Mouse (Mus musculus) heart, embryonic 16.5 days (tissue): ENCODE data around the gene Krt2. TPM values are rescaled to one million over a fixed set of nuclear protein-coding genes. Genes with fewer than 3 reads are reported as not detected.

Experiments
- ATAC-seq: fragments of 200-750 bp; cut with Nextera tagmentation; replicated peaks from 2 replicates; pipeline ENCODE4 v1.8.0; 2017; ENCODE audit warnings: moderate number of reproducible peaks; ENCODE audit not compliant: insufficient read depth, low FRiP score; ENCODE audit errors: extremely low read depth
- H3K27ac ChIP-seq: fragments of 300-500 bp; sonication (generic); 2 replicates; pipeline ENCODE4 v1.5.1; 2014; ENCODE audit warnings: mild to moderate bottlenecking, low read length, control low read depth, moderate library complexity
- H3K27me3 ChIP-seq: fragments of 300-500 bp; sonication (generic); 2 replicates; pipeline ENCODE4 v1.6.1; 2014; ENCODE audit warnings: low read length, mixed read lengths; ENCODE audit not compliant: control insufficient read depth, insufficient read depth
- H3K36me3 ChIP-seq: fragments of 300-500 bp; sonication (generic); 2 replicates; pipeline ENCODE4 v1.6.1; 2014; ENCODE audit not compliant: control insufficient read depth, insufficient read depth
- H3K4me1 ChIP-seq: fragments of 300-500 bp; sonication (generic); 2 replicates; pipeline ENCODE4 v1.6.1; 2014; ENCODE audit warnings: low read length, mixed read lengths; ENCODE audit not compliant: control insufficient read depth, insufficient read depth
- H3K4me2 ChIP-seq: fragments of 300-500 bp; sonication (generic); 2 replicates; pipeline ENCODE4 v1.6.1; 2014; ENCODE audit warnings: low read depth, mild to moderate bottlenecking, control low read depth, low read length
- H3K4me3 ChIP-seq: fragments of 300-500 bp; sonication (generic); 2 replicates; pipeline ENCODE4 v1.5.1; 2014; ENCODE audit warnings: mild to moderate bottlenecking, control low read depth, low read length
- H3K9ac ChIP-seq: fragments of 300-500 bp; sonication (generic); 2 replicates; pipeline ENCODE4 v1.6.1; 2014; ENCODE audit warnings: low read length, control low read depth
- H3K9me3 ChIP-seq: fragments of 300-500 bp; sonication (generic); replicated peaks from 2 replicates; pipeline ENCODE4 v1.6.1; 2016; ENCODE audit warnings: low read length; ENCODE audit not compliant: control insufficient read depth
- WGBS: fragments of 180-500 bp; shearing (Covaris S2); extraction: QIAGEN DNeasy Blood & Tissue Kit; methylation state at CpG from one replicate; pipeline ENCODE4 v1.1.7; 2014; 5-methylcytosine and 5-hydroxymethylcytosine counted together
- polyA plus RNA-seq: library from polyadenylated mRNA; unstranded; fragments of >200 nt; fragmentation: Nextera tagmentation; extraction: Ambion mirVana; gene quantifications from 2 replicates; pipeline ENCODE4 v1.2.1, GENCODE M21; 2015

The Krt2 gene
- polyA plus RNA-seq, 1 experiment from 2014 or later, result not detected

DNA sequence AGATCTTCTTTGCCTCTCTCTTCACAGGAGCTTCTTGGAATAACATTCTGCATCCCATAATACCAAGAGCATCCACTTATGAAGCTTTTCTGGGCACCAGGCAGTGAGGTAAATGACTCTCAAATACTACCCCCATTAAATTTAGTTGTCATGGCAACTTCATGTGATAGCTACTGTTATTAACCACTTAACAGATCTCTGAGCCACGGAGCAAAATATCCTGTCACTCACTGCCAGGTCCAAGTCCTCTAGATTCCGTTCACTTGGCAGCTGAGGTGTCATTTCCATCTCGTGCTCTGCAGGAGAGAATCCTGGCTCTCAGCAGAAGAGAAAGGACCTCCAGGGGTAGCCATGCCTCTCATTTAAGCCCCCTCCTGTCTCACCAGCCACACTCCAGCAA lies 27.1 kb downstream of the Krt2 start:
- no peak overlapping the region for H3K4me2 ChIP-seq
- WGBS, result 19% methylated on average over 3 of the region's 3 CpGs
- no peak for ATAC-seq

GRCm38 (mm10) chr15:101786360-101786759 lies 31.6 kb downstream of the Krt2 start, which contains the start of gene Krt72:
Krt72 (minus strand) TSS chr15:101786460.
- Histone ChIP-seq H3K4me1 (no peaks in the 10 kb centered on the region), H3K36me3 (no peaks in the 10 kb centered on the region), H3K9ac (no peak within 1 kb of the TSS), H3K27me3 (peaks cover 2% of the 10 kb centered on the region), H3K4me2 (no peak within 1 kb of the TSS), H3K4me3 (no peak within 1 kb of the TSS), H3K9me3 (no peaks in the 10 kb centered on the region), H3K27ac (no peak within 1 kb of the TSS)
- WGBS, result 85% methylated on average over 18 of the region's 18 CpGs
- no peak for ATAC-seq

More for the DNA sequence above, 27.1 kb downstream of the Krt2 start:
- H3K36me3 ChIP-seq, result no peaks in the 10 kb centered on the region
- 0 out of 2 replicates have a peak, but pooled peaks cover 2% of the 10 kb centered on the region for H3K27me3 ChIP-seq
- H3K9me3 ChIP-seq, result no peaks in the 10 kb centered on the region
- H3K9ac ChIP-seq, result no peak overlapping the region
- H3K4me3 ChIP-seq, result no peak overlapping the region
- H3K27ac ChIP-seq, result no peak overlapping the region
- no peaks in the 10 kb centered on the region for H3K4me1 ChIP-seq

DNA sequence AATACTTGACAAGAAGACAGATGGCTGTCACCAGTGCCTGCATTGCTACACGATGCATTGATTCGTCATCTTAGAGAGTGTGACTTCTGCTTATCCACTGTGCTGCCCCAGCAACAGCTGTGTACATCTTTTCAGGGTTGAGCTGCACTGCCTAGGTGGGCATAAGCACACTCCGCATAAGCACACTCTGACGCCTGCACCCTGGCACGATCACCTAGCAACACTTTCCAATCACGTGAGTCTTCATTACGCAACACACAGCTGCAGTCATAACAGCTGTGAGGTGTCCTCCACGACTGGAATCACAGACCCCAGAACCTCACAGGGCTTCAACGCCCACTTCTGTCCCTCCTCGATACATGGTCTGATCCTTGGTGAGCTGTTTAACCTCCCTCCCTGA lies 44.5 kb downstream of the Krt2 start:
- Histone ChIP-seq H3K4me2 (no peak overlapping the region), H3K36me3 (no peaks in the 10 kb centered on the region), H3K27ac (no peak overlapping the region), H3K27me3 (peaks cover 23% of the 10 kb centered on the region), H3K4me1 (no peaks in the 10 kb centered on the region), H3K4me3 (no peak overlapping the region), H3K9ac (no peak overlapping the region), H3K9me3 (no peaks in the 10 kb centered on the region)
- no peak for ATAC-seq
- WGBS, result 69% methylated on average over 10 of the region's 10 CpGs

DNA sequence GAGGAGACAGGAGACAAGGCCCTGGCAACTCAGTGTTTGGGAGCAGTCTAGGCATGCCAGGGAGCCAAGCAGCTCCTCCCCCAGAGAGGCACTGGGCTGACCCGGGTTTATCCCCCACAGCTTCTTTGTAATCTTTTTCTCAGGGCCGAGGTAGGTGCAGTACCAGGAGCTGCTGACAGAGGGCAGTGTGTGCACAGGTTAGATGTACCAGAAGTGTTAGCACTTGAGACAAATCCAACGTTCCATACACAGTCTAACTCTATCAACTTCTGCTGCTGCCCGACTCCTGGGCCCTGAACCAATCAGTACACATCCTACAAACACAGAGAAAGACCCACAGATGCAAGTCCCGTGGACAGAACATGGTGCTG lies 45.3 kb downstream of the Krt2 start:
- ATAC-seq, result peak; percentile 41; the same call in 1 of the 2 replicates
- H3K9me3 ChIP-seq, result no peaks in the 10 kb centered on the region
- H3K4me3 ChIP-seq, result no peak overlapping the region
- H3K27ac ChIP-seq, result no peak overlapping the region
- no peaks in the 10 kb centered on the region for H3K4me1 ChIP-seq
- no peak overlapping the region for H3K9ac ChIP-seq
- H3K27me3 ChIP-seq, result peaks cover 23% of the 10 kb centered on the region
- WGBS, result 6% methylated on average over 5 of the region's 5 CpGs
- no peaks in the 10 kb centered on the region for H3K36me3 ChIP-seq
- no peak overlapping the region for H3K4me2 ChIP-seq

- WGBS, result 68% methylated on average over 5 of the region's 5 CpGs
- Histone ChIP-seq H3K4me2 (no peak overlapping the region), H3K27me3 (peaks cover 23% of the 10 kb centered on the region), H3K4me3 (no peak overlapping the region), H3K9ac (no peak overlapping the region), H3K27ac (no peak overlapping the region), H3K36me3 (no peaks in the 10 kb centered on the region), H3K4me1 (no peaks in the 10 kb centered on the region), H3K9me3 (no peaks in the 10 kb centered on the region)
- ATAC-seq, result no peak
Measured at GRCm38 (mm10) chr15:101772080-101772710, 45.8 kb downstream of the Krt2 start.

DNA sequence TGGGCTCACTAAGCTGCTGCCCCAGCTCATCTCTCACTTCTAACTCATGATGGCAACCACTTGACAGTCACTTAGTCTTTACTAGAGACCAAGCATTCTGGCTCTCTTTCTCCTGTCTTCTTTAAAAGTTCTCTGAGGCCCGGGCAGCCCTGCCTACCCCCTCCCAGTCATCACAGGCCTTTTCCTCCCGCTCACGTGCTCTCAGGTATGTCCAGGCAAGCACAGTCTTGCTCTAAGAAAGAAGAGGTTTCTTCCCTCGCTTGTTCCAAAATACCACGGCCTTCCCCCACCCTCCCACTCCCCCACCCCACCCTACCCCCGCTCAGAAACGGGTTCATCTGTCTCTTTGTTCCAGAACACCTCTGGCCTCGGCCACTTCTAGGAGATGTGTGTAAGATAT lies 47.7 kb downstream of the Krt2 start:
- H3K27ac ChIP-seq, result no peak overlapping the region
- peaks cover 26% of the 10 kb centered on the region for H3K27me3 ChIP-seq
- H3K4me3 ChIP-seq, result no peak overlapping the region
- H3K9ac ChIP-seq, result no peak overlapping the region
- H3K36me3 ChIP-seq, result no peaks in the 10 kb centered on the region
- H3K4me1 ChIP-seq, result no peaks in the 10 kb centered on the region
- H3K9me3 ChIP-seq, result no peaks in the 10 kb centered on the region
- WGBS, result 25% methylated on average over 8 of the region's 8 CpGs
- H3K4me2 ChIP-seq, result no peak overlapping the region
- no peak for ATAC-seq

Other genes with a start within 250 kb of the Krt2 start
- gene Krt75, start 244.3 kb downstream of the Krt2 start, polyA plus RNA-seq, result 0.17 and 0.19 TPM in 2 replicates
- gene Gm5414, start 190.0 kb downstream of the Krt2 start, polyA plus RNA-seq, result not detected in 2 replicates
- gene Gm5478, start 170.8 kb downstream of the Krt2 start, polyA plus RNA-seq, result not detected in 2 replicates
- gene Krt6b, start 137.9 kb downstream of the Krt2 start, polyA plus RNA-seq, result 0.28 TPM in 1 of 2 replicates, not detected in the other
- gene Krt6a, start 123.9 kb downstream of the Krt2 start, polyA plus RNA-seq, result 0.62 TPM in 2 replicates
- 11.4 and 17.2 TPM in 2 replicates for gene Krt5, start 105.3 kb downstream of the Krt2 start, polyA plus RNA-seq
- 0.07 TPM in 1 of 2 replicates, not detected in the other for gene Krt71, start 75.1 kb downstream of the Krt2 start, polyA plus RNA-seq
- gene Krt72, start 31.7 kb downstream of the Krt2 start, polyA plus RNA-seq, result 0.21 TPM in 1 of 2 replicates, not detected in the other
- not detected in 2 replicates for gene Krt73, start 15.8 kb downstream of the Krt2 start, polyA plus RNA-seq
- 0.11 and 0.25 TPM in 2 replicates for gene Krt1, start 32.6 kb upstream of the Krt2 start, polyA plus RNA-seq
- gene Krt77, start 51.5 kb upstream of the Krt2 start, polyA plus RNA-seq, result 0.07 TPM in 2 replicates
- gene Krt76, start 74.8 kb upstream of the Krt2 start, polyA plus RNA-seq, result not detected in 2 replicates
- gene Krt4, start 106.6 kb upstream of the Krt2 start, polyA plus RNA-seq, result 1.4 and 6.0 TPM in 2 replicates
- gene Krt79, start 122.2 kb upstream of the Krt2 start, polyA plus RNA-seq, result 0.53 and 0.75 TPM in 2 replicates
- gene Krt78, start 136.1 kb upstream of the Krt2 start, polyA plus RNA-seq, result 0.14 TPM in 1 of 2 replicates, not detected in the other
- gene Krt8, start 186.3 kb upstream of the Krt2 start, polyA plus RNA-seq, result 132 and 209 TPM in 2 replicates
- gene Krt18, start 210.0 kb upstream of the Krt2 start, polyA plus RNA-seq, result 127 and 215 TPM in 2 replicates